28 mouse cellular contexts compared by ENCODE assay signal in the genomic region with DNA sequence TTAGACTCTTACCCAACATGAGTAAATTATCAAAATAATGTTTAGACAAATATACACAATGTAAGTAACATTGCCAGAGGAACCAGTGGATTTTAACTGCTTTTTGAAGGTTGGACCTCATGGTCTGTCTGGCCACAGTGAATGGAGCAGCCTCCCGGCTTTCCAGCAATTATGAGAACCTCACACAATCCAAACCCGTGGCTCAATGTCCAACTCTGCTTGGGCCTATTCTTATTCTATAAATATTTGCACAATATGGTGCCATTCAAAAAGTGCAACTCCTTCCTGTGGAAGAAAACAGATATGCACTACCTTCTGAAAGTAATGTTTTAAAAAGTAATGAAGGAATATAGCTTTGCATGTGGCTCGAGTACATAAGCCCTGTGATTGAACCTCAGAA.
DNase-seq lines count a peak whose midpoint lies in the region; ATAC-seq and TF ChIP-seq lines count a peak whose summit lies in the region.
"Had no signal": no experiment of that assay in that cellular context is flagged by ENCODE, and none has a peak within 500 bp of the region (broad histone marks: within the 10 kb centered on the region; RNA-seq: fewer than 3 reads in every experiment).

No protein-coding gene starts in this region.

- H3K4me3 ChIP-seq in gastrocnemius, adult 2 months = no peak overlapping the region
- no peak overlapping the region for H3K4me3 ChIP-seq in hindbrain, embryonic 15.5 days
- no peak overlapping the region for H3K4me3 ChIP-seq in hindbrain, postnatal 0 days (ENCODE audit: low read length)
- H3K4me3 ChIP-seq in brown adipose tissue, adult 24 weeks (ENCODE audit: insufficient read depth, low read depth, low read length) = no peak overlapping the region
- no peak overlapping the region for H3K4me3 ChIP-seq in forebrain, postnatal 0 days (ENCODE audit: low read depth, low read length)
- H3K4me3 ChIP-seq: embryonic facial prominence, embryonic 15.5 days; heart, embryonic 12.5 days; layer of hippocampus, adult 2 months; limb, embryonic 12.5 days; lung, embryonic 15.5 days; megakaryocyte, embryonic 14.5 days had no signal

- no peaks in the 10 kb centered on the region for H3K36me3 ChIP-seq in hindbrain, embryonic 15.5 days
- no peaks in the 10 kb centered on the region for H3K36me3 ChIP-seq in hindbrain, postnatal 0 days (ENCODE audit: insufficient read depth, low read length)
- 0 out of 2 replicates have a peak, but pooled peaks cover 2% of the 10 kb centered on the region for H3K36me3 ChIP-seq in forebrain, postnatal 0 days (ENCODE audit: insufficient read depth)
- H3K36me3 ChIP-seq: embryonic facial prominence, embryonic 15.5 days; heart, embryonic 12.5 days; limb, embryonic 12.5 days; lung, embryonic 15.5 days had no signal

- peaks cover 51% of the 10 kb centered on the region for H3K4me1 ChIP-seq in hindbrain, embryonic 15.5 days (replicated peaks)
- H3K4me1 ChIP-seq in hindbrain, postnatal 0 days (ENCODE audit: insufficient read depth, low read length) = peaks cover 25% of the 10 kb centered on the region
- peaks cover 8% of the 10 kb centered on the region for H3K4me1 ChIP-seq in brown adipose tissue, adult 24 weeks (ENCODE audit: control insufficient read depth, insufficient read depth, insufficient read length, low read length)
- peaks cover 45% of the 10 kb centered on the region for H3K4me1 ChIP-seq in forebrain, postnatal 0 days (ENCODE audit: insufficient read depth)

- no peak for ATAC-seq in hindbrain, embryonic 15.5 days (ENCODE audit: low FRiP score, low read depth)
- ATAC-seq in hindbrain, postnatal 0 days = no peak
- ATAC-seq in forebrain, postnatal 0 days = no peak
- ATAC-seq: CD4-positive, CD25-positive, alpha-beta regulatory T cell, adult 4 months; hindbrain, embryonic 16.5 days; intestine, embryonic 16.5 days; midbrain, embryonic 16.5 days had no signal

- no peak for TF ChIP-seq CTCF in gastrocnemius, adult 2 months (IDR thresholded peaks at IDR 0.05)
- TF ChIP-seq CTCF in hindbrain, postnatal 0 days (IDR thresholded peaks at IDR 0.05; ENCODE audit: low read depth) = no peak
- no peak for TF ChIP-seq CTCF in forebrain, postnatal 0 days (IDR thresholded peaks at IDR 0.05; ENCODE audit: low read depth)

- no peaks in the 10 kb centered on the region for H3K27me3 ChIP-seq in hindbrain, embryonic 15.5 days
- H3K27me3 ChIP-seq in hindbrain, postnatal 0 days (ENCODE audit: insufficient read depth, low read length) = no peaks in the 10 kb centered on the region
- H3K27me3 ChIP-seq in forebrain, postnatal 0 days (ENCODE audit: insufficient read depth, low read length) = no peaks in the 10 kb centered on the region
- H3K27me3 ChIP-seq: embryonic facial prominence, embryonic 15.5 days; heart, embryonic 12.5 days; limb, embryonic 12.5 days; lung, embryonic 15.5 days; megakaryocyte, embryonic 14.5 days had no signal

- WGBS in hindbrain, embryonic 15.5 days = 76% methylated on average over 3 of the region's 3 CpGs
- 57% methylated on average over 3 of the region's 3 CpGs for WGBS in hindbrain, postnatal 0 days
- WGBS in forebrain, postnatal 0 days = 33% methylated on average over 3 of the region's 3 CpGs

- no peak for DNase-seq in gastrocnemius, adult 2 months
- DNase-seq in gastrocnemius, postnatal 25 days = no peak
- no peak for DNase-seq in hindbrain, postnatal 0 days (ENCODE audit: low spot score)
- no peak for DNase-seq in forebrain, postnatal 0 days
- no peak for DNase-seq in right cerebral cortex, adult 2 months (ENCODE audit: low spot score in 2 of 2)
- no peak for DNase-seq in ovary, postnatal 14 days (ENCODE audit: low spot score)
- DNase-seq: adrenal gland, postnatal 36 days; cerebellum, adult 11 months; cerebellum, adult 9-11 months; gastrocnemius, postnatal 36 days; kidney, postnatal 25 days; layer of hippocampus, postnatal 36 days; lung, postnatal 36 days; right cerebral cortex, postnatal 14 days; thymus, postnatal 25 days had no signal

- H3K27ac ChIP-seq in gastrocnemius, adult 2 months = peak overlapping the region; percentile 46; the same call in 1 of the 2 replicates
- H3K27ac ChIP-seq in hindbrain, embryonic 15.5 days (replicated peaks) = peak overlapping the region; percentile 23
- no peak overlapping the region for H3K27ac ChIP-seq in hindbrain, postnatal 0 days
- peak overlapping the region; percentile 60; the same call in 1 of the 2 replicates for H3K27ac ChIP-seq in brown adipose tissue, adult 24 weeks (replicated peaks; ENCODE audit: low read depth, low read length)
- H3K27ac ChIP-seq in forebrain, postnatal 0 days (ENCODE audit: low read depth, low read length) = peak overlapping the region; percentile 93
- H3K27ac ChIP-seq: liver, embryonic 14.5 days had no signal

- no peaks in the 10 kb centered on the region for H3K9me3 ChIP-seq in hindbrain, embryonic 15.5 days
- H3K9me3 ChIP-seq in hindbrain, postnatal 0 days (ENCODE audit: low read length) = no peaks in the 10 kb centered on the region
- H3K9me3 ChIP-seq in forebrain, postnatal 0 days (ENCODE audit: low read length) = no peaks in the 10 kb centered on the region
- H3K9me3 ChIP-seq: embryonic facial prominence, embryonic 15.5 days; heart, embryonic 12.5 days; limb, embryonic 12.5 days; lung, embryonic 15.5 days; megakaryocyte, embryonic 14.5 days had no signal

- H3K4me2 ChIP-seq in hindbrain, embryonic 15.5 days = no peak overlapping the region
- H3K4me2 ChIP-seq in hindbrain, postnatal 0 days (ENCODE audit: low read depth, low read length) = no peak overlapping the region
- H3K4me2 ChIP-seq in forebrain, postnatal 0 days (ENCODE audit: low read depth) = no peak overlapping the region
- H3K4me2 ChIP-seq: embryonic facial prominence, embryonic 15.5 days; heart, embryonic 12.5 days; limb, embryonic 12.5 days; lung, embryonic 15.5 days had no signal

- no peak overlapping the region for H3K9ac ChIP-seq in hindbrain, embryonic 15.5 days
- no peak overlapping the region for H3K9ac ChIP-seq in hindbrain, postnatal 0 days (replicated peaks; ENCODE audit: low read length)
- H3K9ac ChIP-seq in forebrain, postnatal 0 days = no peak overlapping the region
- H3K9ac ChIP-seq: embryonic facial prominence, embryonic 15.5 days; heart, embryonic 12.5 days; limb, embryonic 12.5 days; liver, embryonic 14.5 days; lung, embryonic 15.5 days had no signal

- intact Hi-C loops in gastrocnemius, adult 2 months (cut with DNase I) = no loop called here
